Mouse (Mus musculus) layer of hippocampus, adult 9-10 months (tissue): ENCODE data around the gene Pknox2.

ENCODE experiments used
- DNase-seq: peaks from one replicate; pipeline ENCODE4 v3.0.0; 2022; ENCODE audit warnings: low spot score

Gene Pknox2

GRCm38 (mm10) chr9:36882034-36882745, 265.0 kb downstream of the Pknox2 start:
- peak; percentile 36 for DNase-seq

- DNase-seq: no peak
Measured at GRCm38 (mm10) chr9:36881615-36882014, 265.6 kb downstream of the Pknox2 start.

GRCm38 (mm10) chr9:36876787-36877186, 270.4 kb downstream of the Pknox2 start:
- DNase-seq: no peak

- DNase-seq: no peak
Measured at GRCm38 (mm10) chr9:36876313-36876712, 270.9 kb downstream of the Pknox2 start.

GRCm38 (mm10) chr9:36873796-36874195, 273.4 kb downstream of the Pknox2 start:
- DNase-seq: no peak

GRCm38 (mm10) chr9:36870263-36870662, 276.9 kb downstream of the Pknox2 start:
- no peak for DNase-seq

- no peak for DNase-seq
Measured at GRCm38 (mm10) chr9:36868662-36869061, 278.5 kb downstream of the Pknox2 start.

- no peak for DNase-seq
Measured at GRCm38 (mm10) chr9:36864862-36865813, 282.1 kb downstream of the Pknox2 start.

- DNase-seq: no peak
Measured at GRCm38 (mm10) chr9:36863694-36864093, 283.5 kb downstream of the Pknox2 start.

GRCm38 (mm10) chr9:36862576-36862975, 284.6 kb downstream of the Pknox2 start:
- no peak for DNase-seq

- no peak for DNase-seq
Measured at GRCm38 (mm10) chr9:36858677-36859076, 288.5 kb downstream of the Pknox2 start.

GRCm38 (mm10) chr9:36857476-36858117, 289.6 kb downstream of the Pknox2 start:
- no peak for DNase-seq

GRCm38 (mm10) chr9:36856351-36856750, 290.9 kb downstream of the Pknox2 start:
- DNase-seq: no peak

GRCm38 (mm10) chr9:36852175-36852574, 295.0 kb downstream of the Pknox2 start:
- DNase-seq: no peak

- peak; percentile 32 for DNase-seq
Measured at GRCm38 (mm10) chr9:36850091-36850490, 297.1 kb downstream of the Pknox2 start.

- no peak for DNase-seq
Measured at GRCm38 (mm10) chr9:36848661-36849060, 298.5 kb downstream of the Pknox2 start.

- no peak for DNase-seq
Measured at GRCm38 (mm10) chr9:36846346-36846745, 300.9 kb downstream of the Pknox2 start.
